Mouse (Mus musculus): ENCODE measurements around the gene Cd7. TPM values are rescaled to one million over a fixed set of nuclear protein-coding genes. Genes with fewer than 3 reads are reported as not detected.

Gene Cd7
- 0.07 and 0.33 TPM in 2 replicates for polyA plus RNA-seq (2012; rRNA removed)

GRCm38 (mm10) chr11:121039302-121039701 lies at the start of gene Cd7:
Cd7 (minus strand) TSS chr11:121039418.

GRCm38 (mm10) chr11:121081120-121081519 lies 41.9 kb upstream of the Cd7 start, which contains the start of gene Sectm1a:
Sectm1a (minus strand) TSS chr11:121081220.

GRCm38 (mm10) chr11:121063379-121063778 lies 24.2 kb upstream of the Cd7 start, which contains the start of gene Sectm1b:
Sectm1b (minus strand) TSS chr11:121063569.

GRCm38 (mm10) chr11:120990951-120991526 lies 48.2 kb downstream of the Cd7 start, which contains the start of gene Csnk1d:
Csnk1d (minus strand) TSS chr11:120991330.

Other genes starting within 250 kb of the Cd7 start
- 48.0 and 49.8 TPM in 2 replicates for gene Dus1l, start 243.0 kb downstream of the Cd7 start, polyA plus RNA-seq (2012; rRNA removed)
- gene Fasn, start 214.9 kb downstream of the Cd7 start, polyA plus RNA-seq (2012; rRNA removed): 238 and 256 TPM in 2 replicates
- 7.8 and 8.2 TPM in 2 replicates for gene Ccdc57, start 106.5 kb downstream of the Cd7 start, polyA plus RNA-seq (2012; rRNA removed)
- 12.3 and 15.4 TPM in 2 replicates for gene Slc16a3, start 90.9 kb downstream of the Cd7 start, polyA plus RNA-seq (2012; rRNA removed)
- gene Csnk1d, start 48.1 kb downstream of the Cd7 start, polyA plus RNA-seq (2012; rRNA removed): 181 and 183 TPM in 2 replicates
- gene Sectm1b, start 24.2 kb upstream of the Cd7 start, polyA plus RNA-seq (2012; rRNA removed): not detected in 2 replicates
- gene Sectm1a, start 41.8 kb upstream of the Cd7 start, polyA plus RNA-seq (2012; rRNA removed): 0.06 and 0.14 TPM in 2 replicates
- gene Tex19.2, start 79.3 kb upstream of the Cd7 start, polyA plus RNA-seq (2012; rRNA removed): not detected in 2 replicates
- gene Tex19.1, start 106.7 kb upstream of the Cd7 start, polyA plus RNA-seq (2012; rRNA removed): 0.04 TPM in 1 of 2 replicates, not detected in the other
- gene Uts2r, start 120.9 kb upstream of the Cd7 start, polyA plus RNA-seq (2012; rRNA removed): 0.16 and 0.61 TPM in 2 replicates
- 72.0 and 79.9 TPM in 2 replicates for gene Hexdc, start 165.0 kb upstream of the Cd7 start, polyA plus RNA-seq (2012; rRNA removed)
- 10.4 and 13.7 TPM in 2 replicates for gene Ogfod3, start 165.3 kb upstream of the Cd7 start, polyA plus RNA-seq (2012; rRNA removed)
- 47.2 and 50.7 TPM in 2 replicates for gene Cybc1, start 189.9 kb upstream of the Cd7 start, polyA plus RNA-seq (2012; rRNA removed)
- 60.3 and 67.7 TPM in 2 replicates for gene Narf, start 197.8 kb upstream of the Cd7 start, polyA plus RNA-seq (2012; rRNA removed)
- 59.4 and 70.2 TPM in 2 replicates for gene Foxk2, start 220.6 kb upstream of the Cd7 start, polyA plus RNA-seq (2012; rRNA removed)